ENCODE assay signal across 26 mouse cellular contexts in the genomic region with DNA sequence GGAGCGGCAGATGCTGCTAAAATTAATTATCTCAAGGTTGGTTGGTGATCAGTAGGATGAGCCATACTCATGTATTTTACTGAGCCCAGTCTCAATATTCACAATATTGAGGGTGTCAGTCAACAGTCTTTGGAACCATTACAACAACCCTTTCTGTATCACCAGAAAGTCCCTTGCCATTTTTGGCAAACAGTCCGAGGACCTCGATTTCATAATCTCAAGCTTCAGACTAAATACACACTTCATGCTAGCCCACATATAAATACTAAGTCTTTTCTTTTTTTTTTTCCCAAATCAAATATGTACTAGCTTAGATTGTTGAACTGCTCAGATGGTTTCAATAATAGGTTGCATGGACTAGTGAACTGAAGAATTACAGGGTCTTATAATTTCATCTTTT. TPM values are rescaled to one million over a fixed set of nuclear protein-coding genes. Genes with fewer than 3 reads are reported as not detected.
DNase-seq lines count a peak whose midpoint lies in the region; ATAC-seq and TF ChIP-seq lines count a peak whose summit lies in the region.
"Had no signal": no experiment of that assay in that cellular context is flagged by ENCODE, and none has a peak within 500 bp of the region (broad histone marks: within the 10 kb centered on the region; RNA-seq: fewer than 3 reads in every experiment).

No protein-coding gene starts in this region.

- no peak overlapping the region for H3K4me2 ChIP-seq in lung, embryonic 14.5 days
- H3K4me2 ChIP-seq: embryonic facial prominence, embryonic 12.5 days; embryonic facial prominence, embryonic 15.5 days; heart, embryonic 11.5 days; hindbrain, embryonic 13.5 days had no signal

- no peak for TF ChIP-seq CTCF in lung, embryonic 14.5 days (IDR thresholded peaks at IDR 0.05; ENCODE audit: low read depth)

- H3K36me3 ChIP-seq in lung, embryonic 14.5 days (ENCODE audit: insufficient read depth) = no peaks in the 10 kb centered on the region
- no peaks in the 10 kb centered on the region for H3K36me3 ChIP-seq in macrophage (ENCODE audit: inconsistent target)
- H3K36me3 ChIP-seq: embryonic facial prominence, embryonic 12.5 days; embryonic facial prominence, embryonic 15.5 days; G1E; hindbrain, embryonic 10.5 days; hindbrain, embryonic 13.5 days had no signal

- H3K79me2 ChIP-seq in macrophage (ENCODE audit: inconsistent target) = no peaks in the 10 kb centered on the region

- H3K9ac ChIP-seq in lung, embryonic 14.5 days = no peak overlapping the region
- H3K9ac ChIP-seq: embryonic facial prominence, embryonic 12.5 days; embryonic facial prominence, embryonic 15.5 days; forebrain, postnatal 0 days; hindbrain, embryonic 13.5 days had no signal

- 73% methylated on average over 3 of the region's 3 CpGs for WGBS in lung, embryonic 14.5 days
- WGBS in macrophage (ENCODE audit: missing documents) = 76% methylated on average over 3 of the region's 3 CpGs

- H3K27me3 ChIP-seq in lung, embryonic 14.5 days (ENCODE audit: insufficient read depth, low read length) = no peaks in the 10 kb centered on the region
- H3K27me3 ChIP-seq: CH12.LX; embryonic facial prominence, embryonic 12.5 days; embryonic facial prominence, embryonic 15.5 days; hindbrain, embryonic 13.5 days had no signal

- H3K4me3 ChIP-seq in lung, embryonic 14.5 days (ENCODE audit: low read depth, low read length) = no peak overlapping the region
- H3K4me3 ChIP-seq in macrophage (ENCODE audit: inconsistent target) = no peak overlapping the region
- H3K4me3 ChIP-seq: embryonic facial prominence, embryonic 12.5 days; embryonic facial prominence, embryonic 15.5 days; gastrocnemius, adult 2 months; hindbrain, embryonic 10.5 days; hindbrain, embryonic 13.5 days had no signal

- peak; percentile 23 for DNase-seq in NIH3T3 (ENCODE audit: low read depth)
- DNase-seq in lung, embryonic 14.5 days = peak; percentile 11
- DNase-seq in lung, postnatal 14 days = peak; percentile 36
- no peak for DNase-seq in cerebellum, postnatal 14 days
- DNase-seq in ovary, postnatal 14 days (ENCODE audit: low spot score) = no peak
- DNase-seq in kidney, adult 8-10 months = no peak
- DNase-seq: adrenal gland, adult 8-10 months; adrenal gland, postnatal 25 days; B cell, adult 2 months; cerebellum, adult 18-20 months; cerebellum, adult 9-10 months; cerebellum, postnatal 25 days; forebrain, postnatal 0 days; gastrocnemius, adult 2 months; gastrocnemius, postnatal 14 days; heart, postnatal 36 days had no signal

- ATAC-seq in lung, embryonic 14.5 days (ENCODE audit: insufficient read depth) = no peak
- ATAC-seq: forebrain, embryonic 14.5 days; forebrain, postnatal 0 days; hindbrain, embryonic 16.5 days had no signal

- no peaks in the 10 kb centered on the region for H3K9me3 ChIP-seq in lung, embryonic 14.5 days (ENCODE audit: low read depth, low read length)
- H3K9me3 ChIP-seq: embryonic facial prominence, embryonic 12.5 days; embryonic facial prominence, embryonic 15.5 days; G1E; hindbrain, embryonic 10.5 days; hindbrain, embryonic 13.5 days had no signal

- no peak overlapping the region for H3K27ac ChIP-seq in lung, embryonic 14.5 days (ENCODE audit: low read depth)
- peak overlapping the region; percentile 42; the same call in 1 of the 2 replicates for H3K27ac ChIP-seq in macrophage
- H3K27ac ChIP-seq: embryonic facial prominence, embryonic 12.5 days; embryonic facial prominence, embryonic 15.5 days; gastrocnemius, adult 2 months; hindbrain, embryonic 10.5 days; hindbrain, embryonic 13.5 days had no signal

- H3K4me1 ChIP-seq in lung, embryonic 14.5 days (ENCODE audit: insufficient read depth) = no peaks in the 10 kb centered on the region; the same call in 1 of the 2 replicates
- H3K4me1 ChIP-seq: embryonic facial prominence, embryonic 12.5 days; embryonic facial prominence, embryonic 15.5 days; hindbrain, embryonic 10.5 days had no signal

RNA-seq across cellular contexts. Expression of a gene that starts 54.1 kb away (rescaled TPM):
- 213 and 219 TPM in 2 replicates for polyA plus RNA-seq in lung, embryonic 14.5 days (2014; fragmentation: Nextera tagmentation; extraction: Ambion mirVana)
- 100 to 1,000 TPM in 4 of 26 experiments, 10 to 100 TPM in 22; 33.0 to 111 (median 80.5) TPM for total RNA-seq in macrophage (2018; cell fraction: chromatin; rRNA removed)
- total RNA-seq in macrophage (2018; cell fraction: cytosol; rRNA removed) = 100 to 1,000 TPM; 113 to 164 (median 130) TPM
- total RNA-seq in macrophage (2018; cell fraction: nucleus; rRNA removed) = 100 to 1,000 TPM in 5 of 26 experiments, 10 to 100 TPM in 21; 43.4 to 154 (median 69.8) TPM
- 144 to 314 TPM (median 269 TPM) in 3 replicates for polyA plus RNA-seq in macrophage (2018)

Comparison
In these comparisons a context has a peak if more than half of its experiments do, and no peak if none do; other contexts are left out.
1. DNase-seq: peak in NIH3T3 (single experiment), lung, embryonic 14.5 days (single experiment) and lung, postnatal 14 days (single experiment); none in cerebellum, postnatal 14 days (0 of 2), ovary, postnatal 14 days (single experiment) and kidney, adult 8-10 months (0 of 2).